Mouse (Mus musculus) limb, embryonic 14.5 days (tissue): Measurements from ENCODE around the gene Ctdsp2. TPM values are rescaled to one million over a fixed set of nuclear protein-coding genes. Genes with fewer than 3 reads are reported as not detected.
A peak's percentile ranks its signal among the peaks of the same experiment; 100 is the strongest.

Source experiments
- ATAC-seq: fragments of 200-750 bp; cut with Nextera tagmentation; 2 replicates; pipeline ENCODE4 v1.8.0; 2017; ENCODE audit warnings: low read depth, moderate number of reproducible peaks, moderate TSS enrichment; ENCODE audit not compliant: low FRiP score
- DNase-seq: peaks from one replicate; pipeline ENCODE4 v3.0.0-alpha.2; 2015; ENCODE audit warnings: low spot score
- H3K27ac ChIP-seq: fragments of 300-500 bp; sonication (generic); replicated peaks from 2 replicates; pipeline ENCODE4 v1.5.1; 2014; ENCODE audit warnings: low read depth, mild to moderate bottlenecking, low read length, moderate library complexity, mixed read lengths
- H3K27me3 ChIP-seq: fragments of 300-500 bp; sonication (generic); 2 replicates; pipeline ENCODE4 v1.6.1; 2014; ENCODE audit warnings: low read length, mixed read lengths; ENCODE audit not compliant: control insufficient read depth, insufficient read depth
- H3K36me3 ChIP-seq: fragments of 300-500 bp; sonication (generic); 2 replicates; pipeline ENCODE4 v1.6.1; 2014; ENCODE audit warnings: mild to moderate bottlenecking, low read length, moderate library complexity, mixed read lengths; ENCODE audit not compliant: control insufficient read depth, insufficient read depth
- H3K4me1 ChIP-seq: fragments of 300-500 bp; sonication (generic); 2 replicates; pipeline ENCODE4 v1.6.1; 2014; ENCODE audit warnings: antibody characterized with exemption, low read length, mixed read lengths; ENCODE audit not compliant: control insufficient read depth, insufficient read depth
- H3K4me2 ChIP-seq: fragments of 300-500 bp; sonication (generic); replicated peaks from 2 replicates; pipeline ENCODE4 v1.6.1; 2014; ENCODE audit warnings: low read depth, mild to moderate bottlenecking, low read length, moderate library complexity; ENCODE audit not compliant: severe bottlenecking
- H3K4me3 ChIP-seq: fragments of 300-500 bp; sonication (generic); replicated peaks from 2 replicates; pipeline ENCODE4 v1.5.1; 2014; ENCODE audit warnings: low read length
- H3K9ac ChIP-seq: fragments of 300-500 bp; sonication (generic); 2 replicates; pipeline ENCODE4 v1.6.1; 2014; ENCODE audit warnings: mild to moderate bottlenecking, low read depth, low read length, moderate library complexity; ENCODE audit not compliant: severe bottlenecking
- H3K9me3 ChIP-seq: fragments of 300-500 bp; sonication (generic); 2 replicates; pipeline ENCODE4 v1.6.1; 2016; ENCODE audit warnings: low read length; ENCODE audit not compliant: control insufficient read depth
- POLR2A ChIP-seq: fragments of 200-500 bp; IDR thresholded peaks from 2 replicates; pipeline ENCODE4 v1.8.0; 2012; ENCODE audit warnings: inconsistent platforms, mild to moderate bottlenecking, moderate library complexity, borderline replicate concordance; ENCODE audit not compliant: insufficient read depth, insufficient read length; ENCODE audit errors: extremely low read depth
- WGBS: fragments of 180-500 bp; shearing (Covaris S2); extraction: QIAGEN DNeasy Blood & Tissue Kit; methylation state at CpG from one replicate; pipeline ENCODE4 v1.1.7; 2014; 5-methylcytosine and 5-hydroxymethylcytosine counted together
- polyA plus RNA-seq, 2 experiments: library from polyadenylated mRNA; depleted of rRNA in 1 of 2; stranded (reverse) in 1 of 2; unstranded in 1 of 2; fragments of >200 nt; fragmentation: Nextera tagmentation in 1 of 2; extraction: Ambion mirVana in 1 of 2; gene quantifications; 2 replicates each; pipeline versions ENCODE4 v1.2.1 to v1.2.3; 2012 to 2014

Gene Ctdsp2
- polyA plus RNA-seq, 2 experiments: 143 to 230 TPM

- TF ChIP-seq POLR2A: no peak
- Histone ChIP-seq H3K4me1 (peaks cover 84% of the 10 kb centered on the region), H3K4me2 (no peak overlapping the region), H3K36me3 (peaks cover 17% of the 10 kb centered on the region), H3K9me3 (no peaks in the 10 kb centered on the region), H3K27ac (peak overlapping the region; percentile 79), H3K27me3 (no peaks in the 10 kb centered on the region), H3K9ac (no peak overlapping the region), H3K4me3 (no peak overlapping the region)
- ATAC-seq (no peak), DNase-seq (no peak)
- whole genome bisulfite sequencing: 92% methylated on average over 9 of the region's 9 CpGs
These were observed 7.1 kb downstream of the Ctdsp2 start for GRCm38 (mm10) chr10:126985579-126985978.

- no peaks in the 10 kb centered on the region for H3K9me3 ChIP-seq
- peak overlapping the region; percentile 79 for H3K27ac ChIP-seq
- H3K27me3 ChIP-seq: no peaks in the 10 kb centered on the region
- no peak overlapping the region for H3K4me3 ChIP-seq
- no peak overlapping the region for H3K9ac ChIP-seq
- DNase-seq (peak; percentile 87), ATAC-seq (peak; percentile 70)
- TF ChIP-seq POLR2A: no peak
- peak overlapping the region; percentile 28 for H3K4me2 ChIP-seq
- H3K4me1 ChIP-seq: peaks cover 81% of the 10 kb centered on the region
- peaks cover 19% of the 10 kb centered on the region for H3K36me3 ChIP-seq
- 36% methylated on average over 4 of the region's 4 CpGs for WGBS
These were observed 8.0 kb downstream of the Ctdsp2 start for GRCm38 (mm10) chr10:126986541-126986961.

- Histone ChIP-seq H3K27ac (peak overlapping the region; percentile 79), H3K27me3 (no peaks in the 10 kb centered on the region), H3K4me3 (no peak overlapping the region), H3K4me2 (0 out of 2 replicates have a peak overlapping the region, but pooled peaks have one; percentile 28), H3K9me3 (no peaks in the 10 kb centered on the region), H3K9ac (peak overlapping the region; percentile 16; the same call in 1 of the 2 replicates), H3K4me1 (peaks cover 72% of the 10 kb centered on the region), H3K36me3 (peaks cover 26% of the 10 kb centered on the region)
- no peak for DNase-seq
- TF ChIP-seq POLR2A: no peak
- no peak for ATAC-seq
- WGBS: 56% methylated on average over 8 of the region's 8 CpGs
These were observed 8.9 kb downstream of the Ctdsp2 start for GRCm38 (mm10) chr10:126987183-126988118.

- DNase-seq (no peak), ATAC-seq (no peak)
- no peaks in the 10 kb centered on the region for H3K9me3 ChIP-seq
- TF ChIP-seq POLR2A: no peak
- H3K4me2 ChIP-seq: no peak overlapping the region
- 57% methylated on average over 5 of the region's 5 CpGs for WGBS
- H3K27me3 ChIP-seq: no peaks in the 10 kb centered on the region
- peaks cover 34% of the 10 kb centered on the region for H3K36me3 ChIP-seq
- no peak overlapping the region; the same call in 1 of the 2 replicates for H3K9ac ChIP-seq
- peaks cover 60% of the 10 kb centered on the region for H3K4me1 ChIP-seq
- no peak overlapping the region; the same call in 1 of the 2 replicates for H3K27ac ChIP-seq
- no peak overlapping the region for H3K4me3 ChIP-seq
These were observed 10.1 kb downstream of the Ctdsp2 start for GRCm38 (mm10) chr10:126988513-126989165.

GRCm38 (mm10) chr10:126990313-126991056 is 12.0 kb downstream of the Ctdsp2 start:
- ATAC-seq (peak; percentile 56), DNase-seq (peak; percentile 88)
- Histone ChIP-seq H3K4me1 (peaks cover 43% of the 10 kb centered on the region), H3K4me3 (no peak overlapping the region), H3K9me3 (no peaks in the 10 kb centered on the region), H3K36me3 (peaks cover 45% of the 10 kb centered on the region), H3K9ac (no peak overlapping the region), H3K27me3 (no peaks in the 10 kb centered on the region), H3K27ac (no peak overlapping the region), H3K4me2 (no peak overlapping the region)
- no peak for TF ChIP-seq POLR2A
- 58% methylated on average over 7 of the region's 7 CpGs for WGBS
